ENCODE assay signal across 18 mouse cellular contexts in genomic region chr11:16941973-16942452, GRCm38 (mm10). TPM values are rescaled to one million over a fixed set of nuclear protein-coding genes. Genes with fewer than 3 reads are reported as not detected.
DNase-seq lines count a peak whose midpoint lies in the region; ATAC-seq and TF ChIP-seq lines count a peak whose summit lies in the region.
"Had no signal": no experiment of that assay in that cellular context is flagged by ENCODE, and none has a peak within 500 bp of the region (broad histone marks: within the 10 kb centered on the region; RNA-seq: fewer than 3 reads in every experiment).

No protein-coding gene starts in this region.

- TF ChIP-seq POLR2A in CH12.LX (IDR thresholded peaks at IDR 0.05; ENCODE audit: low read depth, low read length), result no peak

- intact Hi-C loops in heart, postnatal 10 days (cut with DNase I), result no loop called here

- no peak for TF ChIP-seq EP300 in CH12.LX (IDR thresholded peaks at IDR 0.05; ENCODE audit: low read length)

- H3K36me3 ChIP-seq in forebrain, embryonic 13.5 days (ENCODE audit: poor library complexity, severe bottlenecking), result no peaks in the 10 kb centered on the region
- no peaks in the 10 kb centered on the region for H3K36me3 ChIP-seq in forebrain, embryonic 11.5 days (ENCODE audit: control insufficient read depth, insufficient read depth, low read length)
- H3K36me3 ChIP-seq in CH12.LX (replicated peaks in 1 of 2; ENCODE audit: control insufficient read depth in 1 of 2, insufficient read depth in 1 of 2, low read length in 1 of 2), result peaks cover 0 to 3% of the 10 kb centered on the region in 2 experiments
- H3K36me3 ChIP-seq in forebrain, postnatal 0 days (ENCODE audit: insufficient read depth), result no peaks in the 10 kb centered on the region
- H3K36me3 ChIP-seq in midbrain, embryonic 16.5 days (ENCODE audit: control insufficient read depth, insufficient read depth, low read length), result no peaks in the 10 kb centered on the region
- H3K36me3 ChIP-seq: heart, embryonic 13.5 days; limb, embryonic 13.5 days; liver, embryonic 15.5 days had no signal

- H3K4me3 ChIP-seq in forebrain, embryonic 13.5 days, result no peak overlapping the region
- no peak overlapping the region for H3K4me3 ChIP-seq in forebrain, embryonic 11.5 days (ENCODE audit: low read depth, low read length)
- H3K4me3 ChIP-seq in CH12.LX (replicated peaks in 1 of 3; ENCODE audit: low read depth in 2 of 3, low read length in 2 of 3, poor library complexity in 1 of 3), result no peak overlapping the region
- no peak overlapping the region for H3K4me3 ChIP-seq in forebrain, postnatal 0 days (ENCODE audit: low read depth, low read length)
- H3K4me3 ChIP-seq in midbrain, embryonic 16.5 days (ENCODE audit: low read depth, low read length), result no peak overlapping the region
- H3K4me3 ChIP-seq: erythroblast, embryonic 14.5 days; heart, embryonic 13.5 days; limb, embryonic 13.5 days; liver, embryonic 15.5 days had no signal

- in situ Hi-C loops in CH12.LX (cut with MboI; ENCODE audit: low pct_ligation_motif_present, low pct_unique_long_range_greater_than_20kb, low sequenced_read_pairs), result loop anchor here (25.0 kb wide), 1 partner anchor 205 kb away; no protein-coding TSS in a partner anchor

- ATAC-seq in forebrain, embryonic 13.5 days, result peak; percentile 68
- ATAC-seq in forebrain, embryonic 11.5 days (replicated peaks; ENCODE audit: low FRiP score), result no peak
- ATAC-seq in forebrain, postnatal 0 days, result no peak; the same call in 1 of the 2 replicates
- ATAC-seq in midbrain, embryonic 16.5 days, result peak; percentile 60

- no peak overlapping the region for H3K4me2 ChIP-seq in forebrain, embryonic 13.5 days
- no peak overlapping the region for H3K4me2 ChIP-seq in forebrain, embryonic 11.5 days (ENCODE audit: low read depth, low read length, severe bottlenecking)
- H3K4me2 ChIP-seq in CH12.LX (ENCODE audit: insufficient read depth, low read depth, poor library complexity, severe bottlenecking), result no peak overlapping the region
- H3K4me2 ChIP-seq in forebrain, postnatal 0 days (ENCODE audit: low read depth), result no peak overlapping the region
- H3K4me2 ChIP-seq in midbrain, embryonic 16.5 days (ENCODE audit: low read length), result no peak overlapping the region
- H3K4me2 ChIP-seq: heart, embryonic 13.5 days; limb, embryonic 13.5 days; liver, embryonic 15.5 days had no signal

- peaks cover 14% of the 10 kb centered on the region; the same call in 1 of the 2 replicates for H3K4me1 ChIP-seq in forebrain, embryonic 13.5 days
- no peaks in the 10 kb centered on the region for H3K4me1 ChIP-seq in forebrain, embryonic 11.5 days (replicated peaks; ENCODE audit: control insufficient read depth, insufficient read depth, low read length)
- H3K4me1 ChIP-seq in CH12.LX (ENCODE audit: control insufficient read depth in 1 of 2, insufficient read depth in 2 of 2), result peaks cover 2 to 54% of the 10 kb centered on the region in 2 experiments
- H3K4me1 ChIP-seq in forebrain, postnatal 0 days (ENCODE audit: insufficient read depth), result no peaks in the 10 kb centered on the region
- H3K4me1 ChIP-seq in midbrain, embryonic 16.5 days (ENCODE audit: control insufficient read depth, insufficient read depth, low read length), result peaks cover 3% of the 10 kb centered on the region; the same call in 1 of the 2 replicates
- H3K4me1 ChIP-seq: limb, embryonic 13.5 days; liver, embryonic 15.5 days had no signal

- WGBS in forebrain, embryonic 13.5 days, result 73% methylated on average over 4 of the region's 4 CpGs
- WGBS in forebrain, embryonic 11.5 days, result 79% methylated on average over 4 of the region's 4 CpGs
- WGBS in forebrain, postnatal 0 days, result 41% methylated on average over 4 of the region's 4 CpGs
- WGBS in midbrain, embryonic 16.5 days, result 52% methylated on average over 4 of the region's 4 CpGs

- no peak for TF ChIP-seq CTCF in CH12.LX (conservative IDR thresholded peaks at IDR 0.05 in 1 of 2, IDR thresholded peaks at IDR 0.05 in 1 of 2; ENCODE audit: low read depth in 2 of 2, low read length in 2 of 2)
- TF ChIP-seq CTCF in forebrain, postnatal 0 days (IDR thresholded peaks at IDR 0.05; ENCODE audit: low read depth), result no peak

- no peaks in the 10 kb centered on the region for H3K79me2 ChIP-seq in CH12.LX (replicated peaks; ENCODE audit: control insufficient read depth, extremely low read depth, insufficient read depth, poor library complexity, severe bottlenecking)

- peak overlapping the region; percentile 20 for H3K27ac ChIP-seq in forebrain, embryonic 13.5 days
- H3K27ac ChIP-seq in forebrain, embryonic 11.5 days (ENCODE audit: low read depth, low read length), result no peak overlapping the region
- H3K27ac ChIP-seq in CH12.LX (ENCODE audit: insufficient read depth, low read depth), result no peak overlapping the region
- H3K27ac ChIP-seq in forebrain, postnatal 0 days (ENCODE audit: low read depth, low read length), result 0 out of 2 replicates have a peak overlapping the region, but pooled peaks have one; percentile 15
- H3K27ac ChIP-seq in midbrain, embryonic 16.5 days (ENCODE audit: low read length), result no peak overlapping the region
- H3K27ac ChIP-seq: heart, embryonic 13.5 days; limb, embryonic 13.5 days; liver, embryonic 15.5 days had no signal

- no peaks in the 10 kb centered on the region for H3K27me3 ChIP-seq in forebrain, embryonic 13.5 days
- no peaks in the 10 kb centered on the region for H3K27me3 ChIP-seq in forebrain, embryonic 11.5 days (ENCODE audit: control insufficient read depth, insufficient read depth, low read length)
- H3K27me3 ChIP-seq in CH12.LX (replicated peaks), result no peaks in the 10 kb centered on the region
- no peaks in the 10 kb centered on the region for H3K27me3 ChIP-seq in forebrain, postnatal 0 days (ENCODE audit: insufficient read depth, low read length)
- no peaks in the 10 kb centered on the region for H3K27me3 ChIP-seq in midbrain, embryonic 16.5 days (ENCODE audit: control insufficient read depth, insufficient read depth, low read depth, low read length)
- H3K27me3 ChIP-seq: heart, embryonic 13.5 days; limb, embryonic 13.5 days; liver, embryonic 15.5 days had no signal

- H3K9ac ChIP-seq in forebrain, embryonic 13.5 days, result no peak overlapping the region
- no peak overlapping the region for H3K9ac ChIP-seq in forebrain, embryonic 11.5 days (ENCODE audit: low read length)
- H3K9ac ChIP-seq in CH12.LX (ENCODE audit: insufficient read depth, low read depth), result no peak overlapping the region
- H3K9ac ChIP-seq in forebrain, postnatal 0 days, result no peak overlapping the region
- no peak overlapping the region for H3K9ac ChIP-seq in midbrain, embryonic 16.5 days (ENCODE audit: low read depth, low read length)
- H3K9ac ChIP-seq: heart, embryonic 13.5 days; limb, embryonic 13.5 days; liver, embryonic 15.5 days had no signal

- H3K9me3 ChIP-seq in forebrain, embryonic 13.5 days (replicated peaks), result no peaks in the 10 kb centered on the region
- no peaks in the 10 kb centered on the region for H3K9me3 ChIP-seq in forebrain, embryonic 11.5 days (ENCODE audit: control insufficient read depth, low read length)
- no peaks in the 10 kb centered on the region for H3K9me3 ChIP-seq in CH12.LX (replicated peaks; ENCODE audit: low read length)
- no peaks in the 10 kb centered on the region for H3K9me3 ChIP-seq in forebrain, postnatal 0 days (ENCODE audit: low read length)
- H3K9me3 ChIP-seq in midbrain, embryonic 16.5 days (replicated peaks; ENCODE audit: control insufficient read depth, low read length, poor library complexity, severe bottlenecking), result no peaks in the 10 kb centered on the region
- H3K9me3 ChIP-seq: heart, embryonic 13.5 days; limb, embryonic 13.5 days; liver, embryonic 15.5 days had no signal

- dilution Hi-C loops in CH12.LX (cut with MboI; ENCODE audit: extremely low pct_ligation_motif_present, extremely low pct_unique_long_range_greater_than_20kb, low sequenced_read_pairs), result no loop called here

- no peak for DNase-seq in forebrain, embryonic 11.5 days (ENCODE audit: low spot score)
- DNase-seq in CH12.LX (ENCODE audit: extremely low read depth), result no peak
- peak; percentile 14 for DNase-seq in forebrain, postnatal 0 days
- DNase-seq in adrenal gland, postnatal 25 days, result no peak
- DNase-seq in adrenal gland, adult 2 months, result no peak
- DNase-seq in heart, postnatal 10 days, result no peak
- DNase-seq: B cell, adult 2 months; cerebellum, adult 8-10 months; kidney, adult 8-10 months; lung, postnatal 14 days; right cerebral cortex, postnatal 25 days; thymus, postnatal 4 days had no signal

- TF ChIP-seq RAD21 in CH12.LX (IDR thresholded peaks at IDR 0.05; ENCODE audit: low read depth, low read length), result no peak

TF ChIP-seq in CH12.LX, 34 proteins besides CTCF, POLR2A, EP300 and RAD21:
- TF ChIP-seq MXI1 (IDR thresholded peaks at IDR 0.05; ENCODE audit: low read depth, low read length) (0 out of 2 replicates have a peak, but pooled peaks have one; percentile 9), SMC3 (IDR thresholded peaks at IDR 0.05; ENCODE audit: low read depth, low read length) (no peak)

RNA-seq across cellular contexts. Expression of gene Fbxo48, which starts 9.2 kb away (rescaled TPM):
- 1.6 and 1.9 TPM in 2 replicates for polyA plus RNA-seq in forebrain, embryonic 13.5 days (2015; fragmentation: Nextera tagmentation; extraction: Ambion mirVana)
- polyA plus RNA-seq in forebrain, embryonic 11.5 days (2014; fragmentation: Nextera tagmentation; extraction: Ambion mirVana), result 2.8 and 3.2 TPM in 2 replicates
- total RNA-seq in CH12.LX (2012; rRNA removed) (5.8 and 7.0 TPM in 2 replicates), CH12.LX (2014; rRNA removed) (6.5 and 9.0 TPM in 2 replicates)
- polyA plus RNA-seq in CH12.LX (2012; ENCODE audit: insufficient read length, low read depth), result 10.3 and 11.1 TPM in 2 replicates
- total RNA-seq in forebrain, postnatal 0 days (2014; rRNA removed), result 1.7 and 2.1 TPM in 2 replicates
- 0.21 and 0.39 TPM in 2 replicates for polyA plus RNA-seq in forebrain, postnatal 0 days (2015; fragmentation: Nextera tagmentation; extraction: Ambion mirVana)
- polyA plus RNA-seq in midbrain, embryonic 16.5 days (2015; fragmentation: Nextera tagmentation; extraction: Ambion mirVana), result 0.19 and 0.48 TPM in 2 replicates
- 1.6 and 1.7 TPM in 2 replicates for total RNA-seq in adrenal gland, postnatal 25 days (2021)
- under 1 TPM; 0.32 to 0.52 TPM for total RNA-seq in adrenal gland, adult 2 months (2021)
- polyA plus RNA-seq in adrenal gland, adult 2 months (2012; rRNA removed), result 0.11 and 0.15 TPM in 2 replicates
- total RNA-seq in heart, postnatal 10 days (2021), result under 1 TPM; 0.67 to 0.94 TPM

Comparison
In these comparisons a context has a peak if more than half of its experiments do, and no peak if none do; other contexts are left out.
1. ATAC-seq: peak in forebrain, embryonic 13.5 days (single experiment) and midbrain, embryonic 16.5 days (single experiment); none in forebrain, embryonic 11.5 days (single experiment) and forebrain, postnatal 0 days (single experiment).
2. H3K27ac ChIP-seq: peak in forebrain, embryonic 13.5 days (single experiment) and forebrain, postnatal 0 days (single experiment); none in forebrain, embryonic 11.5 days (single experiment), CH12.LX (single experiment) and midbrain, embryonic 16.5 days (single experiment).